Mouse (Mus musculus) cerebellum, adult 9-11 months (tissue): ENCODE measurements around the gene Nxf1.
"Not testable (repeated sequence)": the region's sequence is repeated elsewhere in the genome, so short reads cannot be mapped to it uniquely, and the experiment has no call there.

ENCODE experiments used
- DNase-seq: peaks from one replicate; pipeline ENCODE4 v3.0.0; 2022

Nxf1 gene

GRCm38 (mm10) chr19:8756635-8757387 lies at the start of gene Nxf1:
Nxf1 (plus strand) TSS chr19:8757073.
- DNase-seq = peak; percentile 89

- DNase-seq = no peak
These were observed 47.9 kb upstream of the Nxf1 start for GRCm38 (mm10) chr19:8708954-8709353.

GRCm38 (mm10) chr19:8710057-8710456 lies 46.8 kb upstream of the Nxf1 start:
- no peak for DNase-seq

DNA sequence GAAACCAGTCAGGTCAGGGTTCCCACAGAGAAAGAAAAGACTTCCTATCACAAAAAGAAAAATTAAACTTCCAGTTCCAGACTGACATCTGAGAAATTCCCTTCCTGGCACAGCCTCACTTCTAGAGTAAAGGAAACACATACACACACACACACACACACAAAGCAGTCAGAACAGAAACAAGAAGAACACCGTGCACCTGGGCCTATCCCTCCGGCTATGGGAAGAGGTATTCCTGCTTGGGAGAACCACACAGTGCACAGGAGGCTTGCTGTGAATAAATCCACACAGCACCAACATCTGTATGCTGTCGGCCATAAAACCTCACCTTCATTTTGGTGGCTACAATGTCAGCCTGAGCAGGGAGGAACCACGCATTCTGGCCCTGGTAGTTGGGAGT lies 45.4 kb upstream of the Nxf1 start:
- no peak for DNase-seq

DNA sequence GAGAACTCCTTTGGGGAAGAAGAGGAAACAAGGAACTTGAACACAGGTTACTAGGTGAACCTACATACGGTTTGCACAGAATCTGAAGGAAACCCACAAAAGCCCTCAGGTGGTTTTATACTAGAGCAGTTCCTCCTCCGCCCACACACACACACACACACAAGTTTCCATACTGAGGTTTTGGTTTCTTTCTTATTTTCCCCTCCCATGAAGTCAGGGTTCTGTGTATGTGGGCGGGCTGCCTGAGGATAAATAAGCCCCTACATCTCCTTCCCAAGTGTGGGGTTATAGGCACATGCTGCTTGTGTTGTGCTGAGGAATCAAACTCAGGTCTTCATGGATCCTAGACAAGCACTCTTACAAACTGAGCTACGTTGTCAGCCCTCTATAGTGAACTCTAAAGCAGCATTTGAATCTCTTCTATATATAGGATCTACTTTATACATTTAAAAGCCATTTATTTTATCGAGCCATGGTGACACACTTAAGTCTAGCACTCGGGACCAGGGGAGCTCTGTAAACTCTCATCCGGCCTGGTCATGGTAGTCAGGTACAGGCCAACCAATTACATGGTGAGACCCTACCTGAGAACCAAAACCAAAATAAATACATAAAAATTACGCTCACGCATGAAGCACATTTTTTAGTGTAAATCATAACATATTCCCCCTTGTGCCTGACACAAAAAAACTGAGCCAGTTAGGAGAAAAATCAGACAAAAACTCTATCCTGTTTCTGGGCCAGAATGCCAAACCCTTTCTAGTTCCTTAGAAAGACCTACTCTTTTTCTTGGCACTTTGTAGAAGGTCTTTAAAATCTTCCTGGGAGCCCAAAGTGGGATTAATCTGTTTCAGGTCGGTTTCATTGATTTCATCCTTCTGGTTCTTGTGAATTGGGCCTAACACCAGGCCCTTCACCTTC lies 44.7 kb upstream of the Nxf1 start:
- DNase-seq = no peak

GRCm38 (mm10) chr19:8712870-8713305 lies 44.0 kb upstream of the Nxf1 start:
- peak; percentile 69 for DNase-seq

DNA sequence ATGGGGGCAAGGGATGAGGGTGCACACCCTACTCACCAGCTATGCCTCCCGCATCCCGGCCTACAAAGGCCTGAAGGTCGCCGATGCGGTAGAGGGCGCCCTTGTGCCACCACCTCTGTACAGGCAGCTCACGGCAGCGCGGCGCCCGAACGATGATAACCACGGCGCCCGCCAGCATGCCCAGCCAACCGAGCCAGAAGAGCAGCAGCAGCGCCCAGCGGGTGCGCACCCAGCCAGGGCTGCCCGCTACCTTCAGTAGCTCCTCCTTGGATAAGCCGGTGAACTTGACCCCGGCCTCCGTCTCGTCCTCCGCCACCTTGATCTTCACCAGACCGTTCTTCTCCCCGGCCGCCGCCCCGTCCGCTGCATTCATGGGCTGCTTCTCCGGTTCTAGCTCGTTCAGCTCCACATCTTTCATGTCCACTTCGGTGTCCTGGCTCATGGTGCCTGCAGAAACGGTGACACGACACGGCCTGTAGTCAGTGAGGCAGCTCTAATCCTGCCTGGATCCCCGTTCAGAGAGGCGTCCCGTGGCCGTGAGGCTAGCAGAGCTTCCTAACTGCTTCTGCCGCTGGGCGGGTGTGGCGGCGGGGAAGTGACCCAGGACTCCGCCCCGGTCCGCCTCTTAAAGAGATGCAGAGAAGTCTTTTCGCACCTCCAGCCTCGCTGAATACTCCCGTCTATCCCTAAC lies 43.4 kb upstream of the Nxf1 start:
- peak; percentile 89 for DNase-seq

DNA sequence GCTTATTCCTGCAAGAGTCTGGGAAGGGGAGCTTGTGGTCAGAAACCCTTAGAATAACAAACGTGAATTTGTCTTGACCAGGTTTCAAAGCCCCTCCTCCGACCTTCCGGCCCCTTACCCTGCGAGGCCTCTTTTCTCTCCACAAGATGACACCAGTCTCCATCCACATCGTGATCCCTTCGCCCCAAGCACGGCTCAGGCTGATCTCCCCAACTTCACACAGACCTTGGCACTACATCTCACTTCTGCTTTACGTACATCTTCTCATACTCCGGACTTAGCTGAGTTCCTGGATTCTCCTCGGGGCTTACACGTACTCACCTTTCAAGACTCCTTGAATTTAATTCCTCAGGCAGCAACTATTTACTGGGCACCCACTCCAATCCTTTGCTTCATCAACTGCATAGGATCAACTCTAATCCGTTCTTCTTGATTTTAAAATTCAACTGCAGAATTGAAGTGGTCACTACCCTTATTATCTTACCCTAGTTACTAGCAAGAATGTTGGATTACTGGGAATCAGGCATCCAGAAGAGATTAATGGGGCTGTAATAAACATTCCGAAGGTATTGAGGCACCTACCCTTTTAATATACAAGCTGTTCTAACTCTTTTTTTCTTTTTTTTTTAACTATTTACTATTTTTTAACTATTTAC lies 42.7 kb upstream of the Nxf1 start:
- no peak for DNase-seq

DNA sequence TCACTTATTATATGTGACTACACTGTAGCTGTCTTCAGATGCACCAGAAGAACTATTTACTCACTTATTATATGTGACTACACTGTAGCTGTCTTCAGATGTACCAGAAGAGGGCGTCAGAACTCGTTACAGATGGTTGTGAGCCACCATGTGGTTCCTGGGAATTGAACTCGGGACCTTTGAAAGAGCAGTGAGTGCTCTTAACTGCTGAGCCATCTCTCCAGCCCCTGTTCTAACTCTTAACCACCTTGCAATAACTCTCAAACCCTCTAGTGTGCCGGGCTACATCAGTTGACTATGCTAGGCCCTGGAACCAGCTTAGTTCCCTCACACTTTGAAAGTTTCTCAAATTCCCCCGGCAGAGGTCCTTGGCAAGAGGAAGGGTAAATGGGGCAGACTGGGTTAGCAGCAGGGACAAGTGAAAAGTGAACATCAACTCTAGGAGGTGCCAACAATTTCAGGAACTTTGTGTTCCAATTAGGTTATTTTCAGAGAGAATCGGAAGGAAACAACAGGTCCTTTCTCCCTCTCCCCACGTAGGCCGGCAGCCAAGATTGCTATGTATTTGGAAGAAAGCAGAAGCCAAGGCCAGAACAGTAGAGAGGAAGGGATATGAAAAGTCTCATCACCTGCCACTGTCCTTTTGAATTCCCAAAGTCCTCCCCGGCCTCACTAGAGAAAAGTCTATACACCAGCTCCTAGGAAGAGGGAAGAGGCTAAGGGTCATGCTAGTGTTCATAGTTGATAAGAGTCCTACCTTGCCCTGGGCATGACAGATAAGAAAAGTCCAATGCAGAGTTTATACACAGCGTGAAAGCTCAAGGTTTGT lies 42.0 kb upstream of the Nxf1 start:
- no peak for DNase-seq

DNA sequence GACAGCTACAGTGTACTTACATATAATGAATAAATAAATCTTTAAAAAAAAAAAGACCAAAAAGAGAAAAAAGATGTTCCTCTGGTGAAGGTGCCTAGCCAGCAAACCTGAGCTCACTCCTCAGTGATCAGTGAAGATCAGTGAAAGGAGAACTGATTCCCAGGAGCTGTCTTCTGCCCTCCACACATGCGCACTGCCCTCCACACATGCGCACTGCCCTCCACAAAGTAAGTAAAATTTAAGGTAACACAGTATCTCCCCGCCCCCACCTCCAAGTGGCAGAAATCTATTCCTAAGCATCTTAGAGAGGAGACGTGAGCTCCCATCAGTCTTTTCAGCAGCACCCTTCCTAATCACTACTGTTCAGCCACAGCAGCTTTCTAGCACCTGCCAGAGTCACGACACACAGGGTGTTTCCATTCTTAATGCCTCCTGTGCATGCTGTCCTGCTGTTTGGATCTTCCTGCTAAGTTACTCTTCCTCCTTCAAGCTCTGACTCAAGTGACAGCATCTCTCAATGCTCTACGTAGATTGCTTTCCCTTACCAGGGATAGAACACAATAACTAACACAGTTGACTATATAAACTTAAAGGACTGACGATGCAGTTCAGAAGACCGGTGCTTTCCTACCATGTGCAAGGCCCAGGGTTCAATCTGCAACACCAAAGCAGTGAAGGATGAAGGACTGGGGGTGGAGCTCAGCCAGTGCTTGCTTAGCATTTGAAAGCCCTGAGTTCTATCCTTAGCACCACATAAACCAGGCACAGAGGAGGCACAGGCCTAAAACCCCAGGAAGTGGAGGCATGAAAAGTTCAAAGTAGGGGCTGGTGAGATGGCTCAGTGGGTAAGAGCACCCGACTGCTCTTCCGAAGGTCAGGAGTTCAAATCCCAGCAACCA lies 40.8 kb upstream of the Nxf1 start:
- DNase-seq = no peak

GRCm38 (mm10) chr19:8716767-8717475 lies 40.0 kb upstream of the Nxf1 start:
- DNase-seq = no peak

DNA sequence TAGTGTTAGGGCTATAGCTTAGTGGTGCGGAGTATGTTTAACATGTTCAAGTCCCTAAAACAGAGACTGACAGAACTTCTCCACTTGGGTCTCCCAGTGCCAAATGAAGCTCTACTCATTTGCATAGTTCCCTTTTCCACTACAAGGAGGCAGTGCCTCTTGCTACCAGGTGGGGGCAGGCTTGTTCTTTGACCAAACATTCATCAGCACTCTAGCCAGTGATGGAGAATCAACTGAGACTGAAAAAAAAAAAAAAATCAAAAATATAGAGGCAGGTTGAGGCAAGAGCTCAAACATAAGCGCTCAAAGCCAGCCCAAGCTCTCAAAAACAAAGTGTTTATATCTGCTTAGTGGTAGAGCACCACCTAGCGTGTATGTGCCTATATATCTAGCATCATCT lies 38.5 kb upstream of the Nxf1 start:
- peak; percentile 56 for DNase-seq

- DNase-seq = not testable (repeated sequence)
These were observed 37.8 kb upstream of the Nxf1 start for GRCm38 (mm10) chr19:8719037-8719436.

GRCm38 (mm10) chr19:8721378-8721777 lies 35.5 kb upstream of the Nxf1 start:
- no peak for DNase-seq

DNA sequence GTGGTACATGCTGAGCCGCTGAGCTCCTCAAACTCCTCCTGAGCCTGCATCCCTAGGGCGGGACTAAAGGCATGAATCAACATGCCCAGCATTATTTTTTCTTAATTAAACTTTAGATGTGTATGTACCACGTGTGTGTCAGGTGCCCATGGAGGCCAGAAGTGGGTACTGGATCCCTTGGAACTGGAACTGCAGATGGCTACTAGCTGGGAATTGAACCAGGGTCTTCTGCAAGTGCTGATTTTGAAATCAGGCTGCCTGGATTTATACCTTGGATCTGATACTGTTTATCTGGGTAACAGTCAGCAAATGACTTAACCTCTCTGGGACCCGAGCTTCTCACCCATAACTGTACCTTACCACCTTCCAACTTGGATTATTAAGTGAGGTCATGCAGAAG lies 34.9 kb upstream of the Nxf1 start:
- DNase-seq = peak; percentile 55

DNA sequence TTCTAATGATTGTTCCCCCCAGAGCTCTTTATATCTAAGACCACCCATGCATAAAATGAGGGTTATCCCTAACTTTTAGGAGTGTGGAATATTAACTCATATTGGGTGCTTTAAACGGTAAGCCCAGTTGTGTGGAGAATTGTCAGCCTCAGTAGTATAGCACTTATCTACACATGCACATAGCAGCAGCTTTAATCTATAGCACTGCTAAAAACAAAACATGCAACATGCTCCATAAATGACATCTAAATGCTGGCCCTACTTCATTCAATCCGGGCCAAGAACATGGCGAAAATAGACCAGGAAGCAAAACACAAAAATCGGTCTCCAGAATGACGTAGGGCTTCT lies 34.3 kb upstream of the Nxf1 start:
- DNase-seq = no peak

DNA sequence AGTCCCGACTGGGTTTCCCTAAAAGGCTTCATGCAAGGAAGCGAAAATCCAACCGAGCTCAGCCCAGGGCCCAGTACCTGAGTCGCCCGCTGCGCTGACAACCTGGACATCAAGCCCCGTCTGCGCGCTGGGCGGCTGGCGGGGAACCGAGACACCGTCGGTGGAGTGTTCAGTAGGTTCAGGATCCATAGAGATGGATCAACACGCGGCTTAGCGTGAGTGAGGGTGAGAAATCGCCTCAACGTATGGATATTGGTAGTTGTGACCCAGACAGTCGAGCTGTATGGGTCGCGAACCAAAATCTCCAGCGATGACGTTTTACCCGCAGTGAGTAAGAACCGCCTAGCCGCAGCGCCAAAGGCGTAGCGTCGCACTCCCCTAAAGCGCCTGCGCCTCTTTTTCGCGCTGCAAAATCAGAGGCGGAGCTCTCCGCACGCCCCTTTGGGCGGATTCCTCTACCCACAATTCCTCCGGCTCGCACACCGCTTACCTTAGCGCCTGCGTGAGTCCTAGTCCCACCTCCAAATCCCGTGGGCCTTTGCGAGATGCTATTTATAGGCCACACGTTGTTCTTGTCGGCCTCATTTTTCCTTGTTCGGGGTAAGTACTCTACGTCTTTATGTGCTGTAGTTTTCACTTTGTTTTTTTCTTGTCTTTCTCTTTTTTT lies 33.8 kb upstream of the Nxf1 start, which contains the start of gene Slc3a2:
Gene Slc3a2, minus strand, starts transcription at position 463 of the 667 bp plus-strand sequence.
- peak; percentile 99 for DNase-seq

DNA sequence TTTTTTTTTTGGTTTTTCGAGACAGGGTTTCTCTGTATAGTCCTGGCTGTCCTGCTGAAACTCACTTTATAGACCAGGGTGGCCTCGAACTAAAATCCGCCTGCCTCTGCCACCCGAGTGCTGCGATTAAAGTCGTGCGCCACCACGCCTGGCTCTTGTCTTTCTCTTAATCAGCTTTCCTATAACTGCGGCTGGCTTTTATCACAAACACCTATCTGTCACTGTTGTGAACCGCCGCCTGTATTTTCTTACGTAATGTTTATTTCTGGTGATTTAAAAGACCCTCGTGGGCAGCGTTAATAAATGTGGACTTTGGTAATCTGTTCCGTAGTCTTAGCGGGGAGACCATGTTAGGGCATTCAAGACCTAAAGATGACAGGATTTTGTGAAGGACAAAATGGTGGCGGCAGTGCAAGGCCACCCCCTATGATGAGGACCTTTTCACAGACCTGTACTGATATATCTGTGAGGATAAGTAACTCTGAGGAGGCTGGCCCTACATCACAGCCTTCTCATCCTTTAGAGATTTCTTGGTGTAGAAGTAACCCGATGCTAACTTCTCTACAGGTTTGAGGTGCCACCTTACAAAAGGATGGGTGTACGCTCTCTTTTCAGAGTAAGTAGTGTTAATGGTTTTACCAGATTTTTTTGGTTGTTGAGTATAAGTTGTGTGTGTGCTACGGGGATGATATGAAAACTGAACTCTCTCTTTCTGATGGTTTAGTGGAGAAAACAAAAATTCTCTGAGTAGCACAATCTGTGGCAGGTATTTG lies 33.1 kb upstream of the Nxf1 start:
- DNase-seq = no peak

DNA sequence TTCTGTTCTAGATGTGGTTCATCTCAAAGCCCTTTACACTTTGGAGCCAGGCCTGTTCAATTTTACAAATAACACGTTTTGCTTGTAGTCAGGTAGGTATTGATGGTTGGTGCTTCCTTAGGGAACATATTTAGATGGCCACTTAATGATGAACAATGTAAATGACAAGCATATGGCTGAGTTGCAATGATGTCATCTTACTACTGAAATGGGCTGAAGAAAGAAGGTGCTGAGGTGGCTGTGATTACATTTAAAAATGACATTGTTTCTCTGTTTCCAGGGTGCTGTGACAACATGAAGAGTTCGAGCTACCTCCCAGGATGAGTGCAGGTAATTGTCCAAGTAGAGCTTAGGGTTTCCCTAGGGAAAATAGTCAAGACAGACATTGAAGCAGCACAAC lies 32.5 kb upstream of the Nxf1 start:
- no peak for DNase-seq
